Mouse (Mus musculus) large intestine, adult 2 months (tissue): ENCODE measurements around the gene Aldh1b1. TPM values are rescaled to one million over a fixed set of nuclear protein-coding genes. Genes with fewer than 3 reads are reported as not detected.

Source experiments
- DNase-seq: peaks from one replicate; pipeline ENCODE4 v3.0.0-alpha.2; 2012; ENCODE audit warnings: low read depth, low spot score
- WGBS: fragments of 180-500 bp; shearing (Covaris S2); methylation state at CpG from one replicate; pipeline ENCODE4 v1.1.7; 2018; 5-methylcytosine and 5-hydroxymethylcytosine counted together
- polyA plus RNA-seq: library from polyadenylated mRNA; depleted of rRNA; stranded (reverse); fragments of >200 nt; gene quantifications from 2 replicates; pipeline ENCODE4 v1.2.3, GENCODE M21; 2012; rRNA removed

The Aldh1b1 gene
- polyA plus RNA-seq, result 396 and 510 TPM in 2 replicates

DNA sequence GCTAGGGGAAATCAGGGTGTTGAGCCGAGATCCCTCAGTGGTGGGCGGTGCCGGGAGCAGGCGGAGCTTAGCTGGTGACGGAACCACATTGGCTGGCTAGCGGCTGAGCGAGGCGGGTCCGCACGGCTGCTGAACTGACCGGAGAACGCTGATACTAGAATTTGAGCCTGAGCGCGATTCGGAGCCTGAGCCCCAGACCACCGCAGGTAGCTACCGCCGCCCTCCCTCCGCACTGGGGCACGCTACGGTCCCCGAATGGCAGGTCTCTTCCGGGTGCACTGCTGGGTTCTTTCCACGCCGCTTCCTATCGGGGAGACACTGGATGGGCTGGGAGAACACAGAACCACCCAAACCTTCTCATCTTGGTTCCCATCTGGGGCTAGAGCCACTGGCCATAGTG is at the start of gene Aldh1b1:
Aldh1b1 (plus strand) TSS at position 59 of the 400 bp plus-strand sequence.
- peak; percentile 60 for DNase-seq

DNA sequence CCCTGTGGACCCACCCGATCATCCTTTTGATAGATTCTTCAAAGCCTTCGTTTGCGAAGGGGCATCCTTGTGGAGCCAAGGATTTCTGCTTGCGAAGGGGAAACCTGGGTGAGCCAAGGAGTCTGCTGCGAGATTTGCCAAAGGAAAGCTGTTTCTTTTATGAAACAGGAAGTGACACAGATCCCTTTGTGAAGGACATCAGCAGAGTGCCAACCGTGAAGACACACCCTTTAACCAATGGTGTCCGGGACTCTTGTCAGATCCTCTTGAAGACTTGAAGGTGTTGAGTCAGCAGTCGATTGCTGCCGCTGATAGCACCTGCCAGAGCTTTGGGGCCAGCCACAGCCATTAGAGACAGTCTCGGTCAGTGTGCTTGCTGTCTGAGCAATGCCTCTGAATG is 49.4 kb upstream of the Aldh1b1 start:
- 39% methylated on average over 10 of the region's 10 CpGs for WGBS
- no peak for DNase-seq

More for the DNA sequence above, at the start of gene Aldh1b1:
- WGBS, result 2% methylated on average over 26 of the region's 26 CpGs

- DNase-seq, result no peak
- WGBS, result 86% methylated on average over 6 of the region's 6 CpGs
These were observed 48.3 kb upstream of the Aldh1b1 start for GRCm38 (mm10) chr4:45750477-45750876.

GRCm38 (mm10) chr4:45753211-45753809 is 45.5 kb upstream of the Aldh1b1 start:
- 63% methylated on average over 6 of the region's 6 CpGs for WGBS
- DNase-seq, result no peak

DNA sequence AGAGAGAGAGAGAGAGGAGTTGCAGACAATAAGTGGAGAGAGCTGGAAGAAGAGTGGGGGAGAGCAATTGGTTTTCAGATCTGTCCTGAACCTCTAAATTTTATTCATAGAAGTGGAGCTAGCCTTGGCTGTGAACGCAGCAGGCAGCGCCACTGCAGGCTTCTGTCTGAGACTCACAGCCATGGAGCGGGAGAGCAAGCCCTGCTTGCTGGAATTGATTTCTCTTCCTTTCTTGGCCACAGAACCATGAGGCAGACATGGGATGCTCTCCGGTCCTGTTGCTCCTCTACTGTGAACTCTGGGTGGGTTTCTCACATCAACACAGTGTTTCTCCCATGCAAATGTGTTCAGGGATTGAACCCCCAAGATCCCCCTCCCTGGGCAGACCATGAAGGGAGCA is 44.7 kb upstream of the Aldh1b1 start:
- 72% methylated on average over 4 of the region's 4 CpGs for WGBS
- DNase-seq, result no peak

GRCm38 (mm10) chr4:45755097-45755496 is 43.7 kb upstream of the Aldh1b1 start:
- no peak for DNase-seq
- WGBS, result 76% methylated on average over 9 of the region's 9 CpGs

DNA sequence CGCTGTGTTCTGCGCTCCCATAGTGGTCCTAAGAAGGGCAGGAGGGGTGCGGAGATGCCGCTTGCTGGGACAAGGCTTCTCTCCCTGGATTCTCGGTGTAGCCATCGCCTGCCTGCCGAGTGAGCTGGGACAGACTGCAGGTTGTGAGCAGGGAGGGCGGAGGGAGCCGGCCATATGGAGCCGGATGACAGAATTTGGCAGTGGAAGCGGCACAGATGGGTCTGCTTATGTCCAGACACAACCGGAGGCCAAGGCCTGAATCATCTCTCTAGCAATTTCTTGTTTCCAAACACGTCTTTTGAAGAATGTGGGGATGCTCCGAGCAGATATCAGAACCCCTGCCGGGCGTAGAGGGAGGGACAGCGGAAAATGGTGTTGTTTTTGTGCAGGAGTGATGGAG is 42.9 kb upstream of the Aldh1b1 start:
- 76% methylated on average over 17 of the region's 17 CpGs for WGBS
- DNase-seq, result no peak

DNA sequence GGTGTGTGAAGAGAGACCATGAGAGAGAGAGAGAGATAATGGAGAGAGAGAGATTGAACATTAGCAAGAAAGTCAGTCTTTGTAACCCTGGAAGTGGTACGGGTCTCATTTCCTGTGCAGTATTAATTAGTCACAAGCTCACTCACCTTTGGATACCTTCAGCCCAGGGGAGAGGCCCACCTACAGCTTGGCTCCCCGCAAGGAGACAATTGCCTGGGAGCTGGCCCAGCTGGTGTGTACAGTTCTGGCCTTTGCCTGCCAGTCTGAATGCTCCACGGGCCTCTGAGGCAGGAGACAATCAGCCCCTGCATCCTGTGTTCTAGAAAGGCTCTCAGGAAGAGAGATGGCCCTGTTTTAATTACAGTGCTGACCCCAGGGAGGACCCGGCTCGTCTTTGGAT is 40.9 kb upstream of the Aldh1b1 start:
- no peak for DNase-seq
- WGBS, result 69% methylated on average over 5 of the region's 5 CpGs

GRCm38 (mm10) chr4:45759411-45759810 is 39.4 kb upstream of the Aldh1b1 start:
- no peak for DNase-seq
- WGBS, result 89% methylated on average over 8 of the region's 8 CpGs

GRCm38 (mm10) chr4:45762600-45762999 is 36.2 kb upstream of the Aldh1b1 start:
- 92% methylated on average over 4 of the region's 4 CpGs for WGBS
- no peak for DNase-seq

GRCm38 (mm10) chr4:45763288-45764140 is 35.3 kb upstream of the Aldh1b1 start:
- DNase-seq, result no peak

GRCm38 (mm10) chr4:45764141-45764494 is 34.7 kb upstream of the Aldh1b1 start:
- 22% methylated on average over 10 of the region's 10 CpGs for WGBS
- DNase-seq, result no peak

More at GRCm38 (mm10) chr4:45763288-45764140, 35.3 kb upstream of the Aldh1b1 start:
- WGBS, result 27% methylated on average over 18 of the region's 18 CpGs

- no peak for DNase-seq
- 25% methylated on average over 16 of the region's 16 CpGs for WGBS
These were observed 33.7 kb upstream of the Aldh1b1 start for GRCm38 (mm10) chr4:45765121-45765564.

GRCm38 (mm10) chr4:45765565-45766201 is 33.1 kb upstream of the Aldh1b1 start:
- WGBS, result 20% methylated on average over 15 of the region's 18 CpGs

DNA sequence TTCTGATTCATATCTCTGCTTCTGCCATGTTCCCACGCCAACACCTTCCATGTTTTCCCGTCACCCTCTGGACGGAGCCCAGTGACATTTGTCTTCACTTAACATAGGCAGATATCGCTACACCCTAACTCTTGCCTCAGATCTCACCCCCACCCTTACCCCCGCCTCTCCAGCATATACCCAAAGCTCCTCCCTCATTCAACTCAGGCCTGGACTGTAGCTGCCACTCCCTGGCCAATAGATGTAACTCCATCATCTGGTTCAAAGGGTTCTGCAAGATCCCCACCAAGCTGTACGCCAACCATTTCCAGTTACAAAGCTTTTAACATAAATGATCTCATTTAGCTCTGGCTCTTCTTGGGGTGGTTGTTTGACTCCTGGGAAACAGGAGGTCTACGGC is 32.0 kb upstream of the Aldh1b1 start:
- DNase-seq, result no peak
- WGBS, result 96% methylated on average over 7 of the region's 7 CpGs

More at GRCm38 (mm10) chr4:45765565-45766201, 33.1 kb upstream of the Aldh1b1 start:
- DNase-seq, result no peak

GRCm38 (mm10) chr4:45767891-45768558 is 30.8 kb upstream of the Aldh1b1 start:
- 23% methylated on average over 11 of the region's 11 CpGs for WGBS
- DNase-seq, result no peak

GRCm38 (mm10) chr4:45769141-45769540 is 29.7 kb upstream of the Aldh1b1 start:
- no peak for DNase-seq
- 79% methylated on average over 10 of the region's 10 CpGs for WGBS

DNA sequence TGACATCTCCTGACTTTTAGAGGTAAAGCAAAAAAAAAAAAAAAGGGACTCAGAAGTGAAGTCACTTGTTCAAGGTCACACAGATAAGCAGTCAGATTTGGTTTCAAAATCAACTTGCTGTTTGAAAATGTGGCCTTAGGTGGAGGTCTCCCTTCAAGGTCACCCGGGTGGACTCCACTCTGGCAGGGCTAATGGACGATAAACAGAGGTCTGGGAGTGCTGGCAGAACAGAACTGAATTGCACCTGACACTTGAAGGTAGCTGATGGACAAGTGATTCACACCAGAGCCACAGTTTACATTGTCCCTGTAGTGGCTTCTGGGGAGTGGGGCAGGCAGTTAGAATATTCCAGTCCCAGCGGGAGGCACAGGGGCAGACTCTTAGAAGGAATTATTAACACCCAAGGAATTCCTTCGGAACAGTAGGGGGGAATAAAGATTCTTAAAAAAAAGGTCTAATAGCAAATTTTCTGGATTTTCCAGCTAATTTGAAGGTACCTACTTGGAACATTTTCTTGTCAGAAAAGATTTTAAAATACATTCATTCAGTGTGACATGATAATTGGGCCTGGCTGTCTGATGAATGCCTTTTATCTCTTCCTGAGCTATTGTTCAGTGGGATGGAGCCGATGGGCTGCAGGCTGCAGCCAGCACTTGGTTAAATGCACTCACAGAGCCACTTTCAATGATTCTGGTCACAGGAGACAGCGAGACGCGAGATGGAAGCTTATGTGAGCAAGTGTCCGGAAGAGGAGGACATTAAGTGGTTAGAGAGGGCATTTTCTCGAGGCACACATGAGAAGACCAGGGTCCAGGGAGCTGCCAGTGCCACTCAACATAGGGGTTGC is 28.8 kb upstream of the Aldh1b1 start:
- 86% methylated on average over 10 of the region's 10 CpGs for WGBS

DNA sequence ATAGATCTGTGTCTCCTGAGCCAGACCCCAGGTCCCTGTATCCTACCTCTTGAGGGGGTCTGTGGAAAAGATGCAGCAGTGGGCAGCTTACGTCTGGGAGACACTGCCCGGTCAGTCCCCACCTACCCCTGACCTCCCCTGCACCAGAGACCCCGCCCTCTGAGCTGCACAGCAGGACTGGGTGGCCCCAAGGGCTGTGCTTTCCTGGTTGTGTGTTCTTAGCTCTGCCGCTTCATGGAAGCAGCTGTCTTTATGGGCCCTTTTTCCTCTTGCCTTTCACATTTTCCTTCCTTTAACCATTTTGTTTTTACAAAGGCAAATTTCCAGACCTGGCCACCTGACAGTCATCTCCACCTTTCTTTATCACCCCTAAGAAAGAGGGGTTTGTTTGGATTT is 28.2 kb upstream of the Aldh1b1 start:
- DNase-seq, result no peak
- WGBS, result 78% methylated on average over 4 of the region's 4 CpGs

More for the DNA sequence above, 28.8 kb upstream of the Aldh1b1 start:
- DNase-seq, result no peak
